Mouse (Mus musculus) frontal cortex, postnatal 36 days (tissue): Measurements from ENCODE around the gene Zc3h10.
"Not testable (repeated sequence)": the region's sequence is repeated elsewhere in the genome, so short reads cannot be mapped to it uniquely, and the experiment has no call there.

Source experiments
- DNase-seq, 2 experiments: peaks; one replicate each; pipeline ENCODE4 v3.0.0; 2022; ENCODE audit warnings: low spot score in 2 of 2

Zc3h10 gene

DNA sequence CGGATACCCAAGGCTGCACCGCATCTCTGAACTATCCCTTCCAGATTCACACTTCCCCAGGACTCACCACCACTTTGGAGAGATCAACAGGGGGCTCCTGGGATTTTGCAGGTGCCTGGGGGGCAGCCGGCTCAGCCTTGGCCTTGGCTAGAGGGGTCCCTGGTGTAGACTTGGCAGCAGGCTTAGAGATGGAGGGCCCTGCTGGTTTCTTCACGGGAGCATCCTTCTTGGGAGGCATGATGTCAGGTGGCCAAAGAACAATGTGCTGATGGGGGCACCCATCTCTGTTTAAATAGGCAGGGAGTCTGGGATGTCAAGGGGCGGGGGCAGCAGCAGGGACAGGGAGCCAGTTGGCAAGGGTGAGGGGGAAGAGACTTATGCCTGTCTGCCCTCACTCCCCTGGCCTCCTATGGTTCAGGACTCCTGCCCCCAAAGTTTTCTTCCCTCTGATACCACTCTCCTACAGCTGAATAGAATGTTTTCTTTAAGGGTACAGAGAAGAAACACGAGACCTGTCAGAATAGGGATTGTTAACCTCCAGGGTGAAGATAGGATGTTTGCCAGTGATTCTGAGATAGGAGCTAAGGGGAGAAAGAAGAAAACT lies 50.3 kb downstream of the Zc3h10 start:
- DNase-seq, result no peak

DNA sequence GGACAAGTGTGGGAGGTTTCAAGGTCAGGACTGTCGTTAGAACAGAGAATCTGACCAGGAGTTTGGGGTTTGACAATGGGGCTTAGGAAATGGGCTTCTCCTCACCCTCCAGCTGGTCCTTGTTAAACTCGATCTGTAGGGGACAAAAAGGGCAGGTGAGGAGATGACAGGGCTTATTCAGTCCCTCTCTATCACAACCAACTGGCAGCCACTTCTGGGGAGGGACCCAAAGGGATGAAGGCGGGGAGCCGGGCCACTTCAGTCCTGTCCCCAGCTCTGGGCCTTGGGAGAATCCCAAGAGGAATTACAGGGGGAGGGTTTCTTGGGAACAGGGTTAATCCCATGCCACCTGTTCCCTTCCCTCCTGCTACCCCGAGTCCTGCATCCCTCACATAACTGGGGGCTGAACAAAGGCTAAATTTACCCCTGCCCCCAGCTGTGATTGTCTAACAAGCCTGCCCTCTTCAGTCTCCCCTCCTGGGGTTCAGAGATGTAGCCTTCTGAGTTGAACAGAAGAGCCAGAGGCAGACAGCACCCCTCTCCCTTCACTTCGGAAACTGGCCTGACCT lies 51.0 kb downstream of the Zc3h10 start:
- no peak for DNase-seq

DNA sequence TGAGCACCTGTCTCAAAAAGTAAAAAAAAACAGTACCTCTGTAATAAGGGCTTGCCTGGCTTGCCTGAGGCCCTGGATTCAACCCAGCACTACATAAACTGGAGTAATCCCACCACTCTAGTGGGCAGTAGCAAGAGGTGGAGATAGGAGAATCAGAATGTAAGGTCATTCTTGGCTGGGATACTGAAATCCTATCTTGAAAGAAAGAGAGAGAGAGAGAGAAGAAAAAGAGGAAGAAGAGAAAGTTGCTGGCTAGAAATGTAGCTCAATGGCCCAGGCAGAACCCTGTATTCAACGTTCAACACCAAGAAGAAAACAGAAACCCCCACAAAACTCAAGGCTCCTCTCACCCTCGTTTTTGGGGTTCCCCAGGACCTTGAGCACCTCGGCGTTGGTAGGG lies 51.7 kb downstream of the Zc3h10 start:
- no peak for DNase-seq

DNA sequence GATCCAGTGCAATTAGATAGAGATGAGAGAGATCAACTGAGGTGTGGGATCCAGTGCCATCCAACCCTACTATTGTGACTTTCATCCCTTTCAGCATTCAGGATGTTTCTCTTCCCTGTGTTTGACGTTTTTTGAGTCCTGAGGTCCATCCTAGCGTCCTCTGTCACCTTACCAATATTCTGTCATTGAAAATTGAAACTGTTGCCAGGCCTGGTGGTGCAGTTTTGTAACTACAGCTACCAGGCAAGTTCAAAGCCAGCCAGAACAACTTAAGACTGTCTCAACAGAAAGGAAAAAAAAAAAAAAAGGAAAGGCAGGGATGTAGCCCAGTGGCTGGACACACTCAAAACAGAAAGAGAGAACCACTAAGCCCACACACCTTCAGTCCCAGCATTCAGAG lies 52.3 kb downstream of the Zc3h10 start:
- DNase-seq, result no peak

DNA sequence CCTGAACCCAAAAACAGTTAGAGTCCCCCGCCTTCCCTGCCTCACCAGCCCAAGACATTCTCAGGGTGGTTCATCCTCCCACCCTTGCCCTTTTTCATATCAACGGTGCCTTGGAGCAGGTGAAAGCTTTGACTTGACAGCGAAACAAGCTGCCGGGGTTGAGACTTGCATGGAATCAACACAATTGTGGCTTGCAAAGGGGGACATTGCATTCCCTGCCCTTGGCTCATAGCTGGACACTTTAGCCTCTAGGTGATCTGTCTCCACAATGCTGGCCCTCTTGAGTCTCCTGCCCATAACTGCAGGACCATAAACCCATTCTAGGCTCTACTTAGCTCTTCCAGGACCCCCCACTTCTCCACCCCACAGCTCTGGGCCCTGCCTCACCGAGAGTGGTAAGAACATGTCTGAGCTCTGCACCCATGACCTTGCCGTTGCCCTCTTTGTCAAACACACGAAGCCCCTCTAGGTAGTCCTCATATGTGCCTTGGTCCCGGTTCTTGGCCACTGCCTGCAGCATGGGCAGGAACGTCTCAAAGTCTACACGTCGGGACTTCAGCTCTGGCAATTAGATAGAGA lies 52.8 kb downstream of the Zc3h10 start:
- DNase-seq, result no peak

DNA sequence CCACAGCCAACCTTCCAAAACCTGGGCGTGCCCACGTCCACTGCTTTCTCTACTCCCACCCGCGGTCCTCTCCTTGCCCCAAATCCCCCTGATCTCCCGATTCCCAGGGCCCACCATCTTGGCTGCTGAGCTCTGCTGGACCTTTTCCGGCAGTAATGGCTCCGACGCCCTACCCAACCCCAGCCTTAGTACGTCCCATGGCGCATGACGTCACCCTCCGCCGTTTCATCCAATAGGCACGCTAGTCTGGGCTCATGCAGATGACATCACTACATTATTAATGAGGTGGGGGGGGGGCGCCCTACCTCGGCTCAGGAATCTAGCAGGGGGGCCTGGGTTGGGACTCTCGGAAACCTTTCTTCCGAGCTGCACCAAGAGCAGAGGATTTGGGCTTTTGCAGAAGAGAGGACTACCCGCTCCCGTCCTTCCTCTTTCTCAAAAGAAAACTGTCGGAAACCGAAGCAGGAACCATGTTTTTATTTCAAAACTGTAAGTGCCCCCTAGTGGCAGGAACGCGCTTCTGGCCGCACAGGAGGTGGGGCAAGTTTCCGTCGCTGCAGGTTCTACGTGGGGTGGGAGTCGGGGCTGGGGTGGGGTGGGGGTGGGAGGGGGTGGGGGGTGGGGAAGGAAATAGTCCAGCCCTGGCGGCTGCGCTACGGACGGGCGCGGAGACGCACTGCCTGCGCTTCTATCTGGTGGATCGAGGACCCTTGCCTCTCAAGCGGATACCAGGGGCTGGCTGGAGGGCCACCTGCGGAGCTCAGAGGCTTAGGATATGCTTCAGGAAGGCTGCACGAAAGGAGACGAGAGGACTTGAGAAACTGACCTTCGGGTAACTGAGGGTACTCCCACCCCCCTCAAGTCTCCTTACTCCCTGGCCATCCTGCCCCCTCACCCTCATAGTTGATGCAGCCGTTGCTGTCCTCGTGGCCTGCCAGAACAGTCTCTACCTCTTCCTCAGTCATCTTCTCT lies 53.6 kb downstream of the Zc3h10 start, which contains the start of gene Myl6:
Myl6 (minus strand) TSS at position 451 of the 972 bp plus-strand sequence.
- peak; percentile 97 to 98 for DNase-seq

DNA sequence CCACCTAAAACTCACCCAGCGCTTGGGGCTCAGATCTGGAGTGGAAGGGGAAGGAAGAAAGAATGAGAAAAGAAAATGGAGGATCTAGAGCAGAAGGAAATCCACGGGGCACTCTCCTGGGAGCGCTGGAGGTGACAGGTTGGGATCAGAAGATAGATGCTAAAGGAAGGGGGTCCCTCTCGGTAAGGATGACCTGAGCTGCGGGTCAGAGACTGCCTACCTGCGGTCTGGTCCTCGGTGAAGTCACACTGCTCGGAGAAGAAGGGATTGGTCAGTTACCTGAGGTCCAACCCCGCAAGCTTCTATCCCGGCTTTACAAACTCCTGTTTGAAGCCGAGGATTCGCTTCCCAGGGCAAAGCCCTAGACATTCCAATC lies 54.3 kb downstream of the Zc3h10 start:
- peak in 1 of 2 experiments; percentile 36 for DNase-seq

DNA sequence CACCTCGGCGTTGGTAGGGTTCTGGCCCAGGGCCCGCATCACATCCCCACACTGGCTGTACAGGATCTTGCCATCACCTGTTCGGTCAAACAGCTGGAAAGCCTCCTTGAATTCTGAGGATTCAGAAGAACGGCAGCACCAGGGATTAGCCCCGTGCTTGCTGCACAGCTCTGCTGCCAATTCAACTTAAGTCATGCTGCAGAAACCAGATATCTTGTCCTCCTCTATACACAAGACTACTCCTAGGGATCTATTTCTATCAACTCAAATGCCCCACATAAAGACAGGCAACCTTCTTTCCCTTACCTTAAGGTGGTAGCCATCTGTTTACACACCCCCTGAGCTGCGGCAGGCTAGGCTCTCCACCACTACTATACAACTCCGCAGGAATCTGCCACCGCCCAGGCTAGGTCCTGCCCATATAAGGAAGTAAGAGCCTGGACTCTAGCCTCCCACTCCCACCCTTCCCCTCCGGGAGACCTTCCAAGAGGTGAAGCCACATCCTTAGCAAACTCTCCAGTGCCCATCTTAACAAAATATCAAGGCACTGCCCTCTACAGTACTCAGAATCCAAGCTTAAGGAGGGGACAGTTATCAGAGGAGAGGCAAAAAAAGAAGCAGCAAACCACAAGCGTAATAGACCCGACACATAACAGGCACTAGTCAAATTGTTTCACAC lies 54.8 kb downstream of the Zc3h10 start:
- peak; percentile 63 to 73 for DNase-seq

DNA sequence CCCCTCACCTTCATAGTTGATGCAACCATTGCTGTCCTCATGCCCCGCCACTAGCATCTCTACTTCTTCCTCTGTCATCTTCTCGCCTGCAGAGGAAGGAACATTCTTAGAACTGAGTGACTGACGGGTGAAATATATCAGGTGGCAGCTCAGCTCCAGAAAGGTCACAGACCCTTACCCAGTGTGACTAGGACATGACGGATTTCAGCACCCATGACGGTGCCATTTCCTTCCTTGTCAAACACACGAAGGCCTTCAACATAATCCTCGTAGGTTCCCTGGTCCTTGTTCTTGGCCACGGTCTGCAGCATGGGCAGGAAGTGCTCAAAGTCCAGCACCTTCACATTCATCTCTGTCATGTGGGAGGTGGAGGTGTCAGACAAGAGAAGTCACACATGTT lies 55.5 kb downstream of the Zc3h10 start:
- not testable (repeated sequence) for DNase-seq
